Mouse (Mus musculus) adipocyte (in vitro differentiated cells): ENCODE measurements at regions not wholly inside any gene's neighbourhood (a gene's known extent, or its start where the extent isn't known, plus 50 kb on each side); places are given as distances from the start of the nearest gene placed in this dataset.

Experiments
- DNase-seq: peaks from one replicate; pipeline ENCODE4 v3.0.0-alpha.2; 2016; ENCODE audit warnings: low spot score

DNA sequence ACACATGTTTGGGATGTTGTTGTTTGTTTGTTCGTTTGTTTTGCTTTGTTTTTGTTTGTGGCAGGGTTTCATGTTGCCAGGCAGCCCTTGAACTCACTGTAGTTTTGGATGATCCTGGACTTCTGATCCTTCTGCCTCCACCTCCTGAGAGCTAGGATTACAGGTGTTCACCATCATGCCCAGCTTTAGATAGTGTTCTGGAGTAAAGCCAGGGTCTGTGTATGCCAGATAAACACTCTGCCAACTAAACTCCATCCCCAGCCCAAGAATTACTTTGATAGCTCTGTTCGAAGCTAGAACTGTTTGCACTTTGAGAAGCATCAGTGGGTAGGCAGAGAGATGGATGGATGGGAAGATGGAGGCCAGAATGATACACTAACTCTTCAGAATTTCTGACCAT lies 368.0 kb upstream of the Gm10306 start:
- DNase-seq = no peak

DNA sequence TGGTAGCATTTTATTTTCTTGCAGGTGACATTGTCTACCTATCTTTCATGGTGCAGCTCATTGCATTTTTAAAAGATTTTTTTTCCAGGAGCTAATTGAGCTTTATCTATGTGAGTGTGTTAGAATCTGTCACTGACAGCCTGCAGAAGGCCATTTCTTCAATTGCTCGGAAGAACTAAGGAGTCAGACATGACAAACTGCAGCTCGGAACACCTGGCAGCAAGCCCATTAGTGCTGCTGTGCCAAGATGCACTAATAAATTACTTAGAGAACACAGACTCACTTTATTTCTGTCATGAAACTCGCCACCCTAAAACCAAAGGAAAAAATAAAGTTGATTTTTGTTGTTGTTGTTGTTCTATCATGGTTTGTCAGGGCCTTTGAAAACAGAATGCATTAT lies 367.5 kb upstream of the Gm10306 start:
- peak; percentile 87 for DNase-seq

DNA sequence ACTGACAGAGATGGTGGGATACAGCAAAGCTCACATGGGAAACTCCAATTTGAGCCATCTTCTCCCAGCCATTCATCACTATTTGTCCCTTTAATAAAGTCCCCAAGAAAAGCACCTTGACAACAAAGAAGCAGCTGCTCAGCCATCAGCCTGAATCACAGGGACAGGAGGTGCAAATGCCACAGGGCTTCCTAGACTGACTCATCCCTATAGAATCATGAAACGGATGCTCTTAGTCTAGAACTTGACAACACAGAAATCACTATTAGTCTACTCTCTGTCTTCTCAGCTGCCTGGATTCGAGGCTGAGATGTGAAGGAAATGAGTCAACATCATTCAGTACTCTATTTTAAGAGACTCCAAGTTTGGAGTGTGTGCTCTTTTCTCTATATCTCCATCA lies 365.4 kb upstream of the Gm10306 start:
- DNase-seq = no peak

DNA sequence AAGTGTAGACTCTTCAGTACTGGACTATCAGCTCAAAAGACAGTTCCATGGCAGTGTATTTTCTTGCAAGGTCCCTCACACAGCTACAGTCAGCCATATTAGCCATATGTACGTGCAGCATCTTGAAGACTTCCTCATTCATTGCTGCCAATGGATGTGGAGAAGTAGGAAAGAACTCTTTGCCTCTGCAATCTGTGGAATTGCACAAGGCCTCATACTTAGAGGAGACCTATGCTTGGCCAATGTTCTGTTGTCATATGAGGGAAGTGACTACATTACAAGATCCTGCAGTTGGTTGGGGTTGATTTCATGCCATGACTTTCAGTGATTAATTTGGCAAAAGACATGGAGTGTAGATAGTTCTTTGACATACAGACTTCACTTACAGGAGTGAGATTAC lies 340.1 kb upstream of the Gm10306 start:
- no peak for DNase-seq

GRCm38 (mm10) chr4:94235650-94236206 lies 320.6 kb upstream of the Gm10306 start:
- DNase-seq = no peak

GRCm38 (mm10) chr4:94256026-94256425 lies 300.3 kb upstream of the Gm10306 start:
- peak; percentile 9 for DNase-seq

DNA sequence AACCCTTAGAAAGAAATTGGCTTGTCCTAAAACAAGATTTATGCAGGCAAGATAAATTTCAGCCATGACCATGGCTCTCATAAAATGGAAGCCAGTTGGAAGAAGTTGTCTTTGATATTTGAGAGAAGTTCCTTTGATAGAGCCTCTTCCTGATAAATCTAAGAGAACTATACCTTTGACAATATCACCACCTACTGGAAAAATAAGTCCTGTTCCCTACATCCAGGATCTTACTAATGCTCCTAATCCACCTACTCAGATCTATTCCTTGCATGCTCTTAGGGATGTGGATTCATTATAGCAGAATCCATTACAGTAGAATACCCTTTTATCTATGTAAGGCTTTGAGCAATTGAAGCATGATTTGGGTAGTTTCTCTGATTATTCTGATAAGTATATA lies 295.2 kb upstream of the Gm10306 start:
- peak; percentile 53 for DNase-seq

- no peak for DNase-seq
Observed at GRCm38 (mm10) chr4:94281732-94282131, 274.6 kb upstream of the Gm10306 start.

GRCm38 (mm10) chr4:94292150-94292549 lies 264.2 kb upstream of the Gm10306 start:
- DNase-seq = no peak

GRCm38 (mm10) chr4:94317298-94317697 lies 239.0 kb upstream of the Gm10306 start:
- no peak for DNase-seq

- DNase-seq = no peak
Observed at GRCm38 (mm10) chr4:94326759-94327158, 229.6 kb upstream of the Gm10306 start.

- DNase-seq = no peak
Observed at GRCm38 (mm10) chr4:94343331-94343730, 213.0 kb upstream of the Gm10306 start.

GRCm38 (mm10) chr4:94349273-94349672 lies 207.1 kb upstream of the Gm10306 start:
- DNase-seq = peak; percentile 11

DNA sequence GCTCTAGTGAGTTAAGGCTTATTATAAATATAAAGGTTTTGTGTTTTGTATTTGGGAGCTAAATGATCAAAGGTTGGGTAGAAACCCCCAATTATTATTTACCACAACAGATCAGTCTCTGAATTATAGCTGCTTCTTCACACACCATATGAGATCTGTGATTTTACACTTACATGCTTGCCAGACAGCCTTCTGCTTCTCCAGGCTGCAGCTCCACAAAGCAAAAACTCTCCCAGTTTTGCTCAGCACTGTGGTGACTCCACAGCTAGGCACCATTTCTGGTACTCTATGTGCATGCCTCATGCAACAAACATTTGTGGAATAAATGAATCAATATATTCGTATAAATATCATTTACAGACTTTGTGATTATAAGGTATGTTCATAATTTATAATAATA lies 199.4 kb upstream of the Gm10306 start:
- no peak for DNase-seq

DNA sequence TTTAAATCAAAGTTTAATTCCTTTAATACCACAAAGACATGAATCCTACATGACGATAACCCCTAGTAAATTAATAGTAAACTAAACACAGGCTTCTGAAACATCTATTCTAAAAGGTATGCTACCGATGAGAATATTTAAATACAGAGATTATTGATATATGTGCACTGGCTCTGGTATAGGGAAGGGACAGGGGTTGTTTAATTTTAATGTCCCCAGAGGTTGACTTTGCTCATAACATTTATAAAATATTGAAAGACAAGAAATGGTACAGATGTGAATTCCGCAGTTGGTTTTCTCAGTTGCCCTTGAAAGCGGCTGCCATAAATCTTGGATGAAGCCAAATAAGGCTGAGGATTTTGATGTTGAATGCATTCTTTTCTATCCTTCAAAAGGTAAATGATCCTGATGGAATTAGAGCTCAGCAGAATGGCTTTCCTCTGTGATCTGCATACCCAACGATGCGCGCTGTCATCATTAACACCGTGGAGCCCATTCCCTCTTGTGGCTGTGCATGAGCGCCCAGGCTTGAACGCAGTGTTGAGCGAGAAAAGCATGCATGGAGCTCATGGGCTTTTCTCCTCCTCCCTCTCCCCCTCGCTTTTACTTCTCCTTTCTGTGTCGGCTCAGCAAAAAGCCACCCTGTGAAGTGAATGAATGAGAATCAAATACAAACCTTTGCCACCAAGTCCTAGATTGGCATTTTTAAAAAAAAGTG lies 195.4 kb upstream of the Gm10306 start:
- DNase-seq = no peak

DNA sequence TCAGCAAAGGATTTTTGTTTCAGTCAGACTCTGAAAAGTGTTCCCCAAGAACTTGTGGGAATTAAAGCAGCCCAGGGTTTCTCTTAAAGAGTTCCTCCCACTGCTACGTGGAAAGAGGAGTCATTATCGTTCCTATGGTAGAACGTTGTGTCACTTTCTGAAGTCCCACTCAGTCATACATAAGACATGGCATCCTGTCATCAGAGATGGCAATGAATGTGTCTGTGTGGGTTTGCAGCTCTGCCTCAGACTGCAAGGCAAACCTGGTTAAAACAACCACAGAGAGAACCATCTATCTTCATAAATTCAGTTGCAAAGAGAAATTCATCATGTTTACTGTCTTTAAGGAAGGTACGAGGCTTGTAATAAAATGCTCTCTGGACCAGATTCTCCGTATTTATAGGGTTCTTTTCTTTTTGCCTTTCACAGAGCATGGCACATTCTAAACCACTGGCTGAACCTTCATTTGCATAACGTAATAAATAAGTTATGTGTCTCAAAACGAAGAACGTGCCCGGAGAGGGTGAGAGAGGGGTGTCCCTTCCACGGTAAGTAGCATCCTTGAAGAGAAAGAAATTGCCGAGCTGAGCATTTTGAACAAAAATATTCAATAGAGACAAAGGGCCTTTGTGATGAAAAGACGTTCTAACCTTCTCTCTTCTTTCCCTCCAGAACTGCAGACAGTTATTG lies 194.7 kb upstream of the Gm10306 start:
- no peak for DNase-seq

GRCm38 (mm10) chr4:94365375-94365774 lies 191.0 kb upstream of the Gm10306 start:
- DNase-seq = no peak

- DNase-seq = no peak
Observed at GRCm38 (mm10) chr4:94367174-94367573, 189.2 kb upstream of the Gm10306 start.

DNA sequence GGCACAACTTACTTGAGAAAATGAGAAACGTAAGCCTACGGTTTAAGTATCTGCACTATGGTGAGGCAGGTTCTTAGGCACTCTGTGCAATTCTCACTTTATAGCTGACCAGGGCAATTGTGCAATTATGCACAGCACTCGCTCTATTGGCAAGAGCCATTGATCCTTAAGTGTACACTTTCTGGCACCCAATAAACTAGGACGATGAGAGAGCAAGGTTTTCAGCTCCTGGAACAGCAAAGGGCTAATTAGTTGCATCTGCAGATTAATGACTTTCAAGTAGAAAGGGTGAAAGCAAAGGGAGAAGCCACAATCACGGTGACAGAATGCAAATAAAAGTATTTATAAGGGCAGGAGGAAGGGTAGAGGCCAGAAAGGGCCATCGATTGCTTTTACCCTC lies 185.4 kb upstream of the Gm10306 start:
- DNase-seq = no peak

DNA sequence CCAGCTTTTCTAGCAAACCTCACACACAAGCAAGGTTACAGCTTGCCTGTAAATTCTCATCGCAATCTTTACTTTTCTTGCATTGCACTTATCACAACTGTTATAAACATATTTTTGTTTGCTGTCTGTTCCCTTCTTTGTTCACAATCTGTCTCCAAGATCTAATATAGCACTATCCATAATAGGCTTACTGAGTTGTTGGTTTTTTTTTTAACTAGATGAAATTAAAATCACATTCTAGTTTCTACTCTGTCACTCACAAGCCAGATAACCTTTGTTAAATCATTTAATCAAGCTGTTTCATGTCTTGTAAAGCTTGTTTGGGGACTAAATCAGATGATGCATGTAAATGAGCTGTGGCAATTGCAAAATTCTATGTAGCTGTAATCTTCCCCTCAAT lies 180.1 kb upstream of the Gm10306 start:
- DNase-seq = no peak

- DNase-seq = no peak
Observed at GRCm38 (mm10) chr4:94385703-94386102, 170.6 kb upstream of the Gm10306 start.

GRCm38 (mm10) chr4:94388317-94388716 lies 168.0 kb upstream of the Gm10306 start:
- no peak for DNase-seq

GRCm38 (mm10) chr4:94394462-94394861 lies 161.9 kb upstream of the Gm10306 start:
- DNase-seq = no peak

- no peak for DNase-seq
Observed at GRCm38 (mm10) chr4:94397284-94397683, 159.1 kb upstream of the Gm10306 start.
